Comparison of ENCODE assay signal across 28 mouse cellular contexts in the genomic region with DNA sequence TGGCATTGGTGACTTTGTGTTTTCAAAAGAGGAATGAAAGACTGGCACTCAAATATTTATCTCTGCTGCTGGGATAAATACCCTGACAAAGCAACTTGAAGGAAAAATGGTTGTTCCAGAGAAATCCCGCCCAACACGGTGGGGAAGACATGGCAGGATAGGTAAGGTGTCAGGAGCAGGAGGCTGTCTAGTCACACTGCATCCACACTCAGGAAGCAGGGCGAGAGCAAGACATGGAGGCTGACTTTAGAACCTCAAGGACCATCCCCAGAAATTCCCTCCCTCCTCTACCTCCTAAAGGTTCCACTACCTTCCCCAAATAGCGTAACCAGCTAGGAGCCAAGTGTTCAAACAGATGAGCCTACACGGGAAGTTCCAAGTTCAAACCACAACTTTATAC.
"Had no signal": no experiment of that assay in that cellular context is flagged by ENCODE, and none has a peak within 500 bp of the region (broad histone marks: within the 10 kb centered on the region; RNA-seq: fewer than 3 reads in every experiment).

No protein-coding gene starts in this region.

- DNase-seq: cerebellum, adult 2 months; cerebellum, adult 8-10 months; cerebellum, adult 9-10 months; cerebellum, adult 9-11 months; cerebellum, postnatal 10 days; cerebellum, postnatal 14 days; cerebellum, postnatal 25 days; cerebellum, postnatal 36 days; embryo, embryonic 11 days; forebrain, postnatal 0 days; gastrocnemius, adult 2 months; gastrocnemius, postnatal 10 days; gastrocnemius, postnatal 14 days; gastrocnemius, postnatal 25 days; gastrocnemius, postnatal 36 days; heart, adult 18-20 months; heart, adult 2 months had no signal

- H3K27ac ChIP-seq: embryonic facial prominence, embryonic 10.5 days; embryonic facial prominence, embryonic 12.5 days; embryonic facial prominence, embryonic 13.5 days; embryonic facial prominence, embryonic 15.5 days; forebrain, embryonic 10.5 days; forebrain, embryonic 12.5 days; forebrain, embryonic 13.5 days; forebrain, embryonic 15.5 days; gastrocnemius, adult 2 months; heart, adult 2 months had no signal

- H3K4me3 ChIP-seq: embryonic facial prominence, embryonic 10.5 days; embryonic facial prominence, embryonic 12.5 days; embryonic facial prominence, embryonic 13.5 days; embryonic facial prominence, embryonic 15.5 days; erythroblast, embryonic 14.5 days; forebrain, embryonic 10.5 days; forebrain, embryonic 12.5 days; forebrain, embryonic 13.5 days; forebrain, embryonic 15.5 days; gastrocnemius, adult 2 months; heart, adult 2 months had no signal

- H3K4me1 ChIP-seq: embryonic facial prominence, embryonic 10.5 days; embryonic facial prominence, embryonic 12.5 days; embryonic facial prominence, embryonic 13.5 days; embryonic facial prominence, embryonic 15.5 days; forebrain, embryonic 10.5 days; forebrain, embryonic 12.5 days; forebrain, embryonic 13.5 days; forebrain, embryonic 15.5 days had no signal

- H3K27me3 ChIP-seq: embryonic facial prominence, embryonic 12.5 days; embryonic facial prominence, embryonic 13.5 days; embryonic facial prominence, embryonic 15.5 days; forebrain, embryonic 12.5 days; forebrain, embryonic 13.5 days; forebrain, embryonic 15.5 days had no signal

- H3K36me3 ChIP-seq: embryonic facial prominence, embryonic 10.5 days; embryonic facial prominence, embryonic 12.5 days; embryonic facial prominence, embryonic 13.5 days; embryonic facial prominence, embryonic 15.5 days; forebrain, embryonic 10.5 days; forebrain, embryonic 12.5 days; forebrain, embryonic 15.5 days had no signal

- H3K9me3 ChIP-seq: embryonic facial prominence, embryonic 10.5 days; embryonic facial prominence, embryonic 12.5 days; embryonic facial prominence, embryonic 13.5 days; embryonic facial prominence, embryonic 15.5 days; forebrain, embryonic 10.5 days; forebrain, embryonic 12.5 days; forebrain, embryonic 13.5 days; forebrain, embryonic 15.5 days had no signal

- H3K9ac ChIP-seq: embryonic facial prominence, embryonic 12.5 days; embryonic facial prominence, embryonic 13.5 days; embryonic facial prominence, embryonic 15.5 days; forebrain, embryonic 12.5 days; forebrain, embryonic 13.5 days; forebrain, embryonic 15.5 days; forebrain, postnatal 0 days had no signal

- ATAC-seq: forebrain, embryonic 13.5 days; forebrain, embryonic 14.5 days; forebrain, embryonic 15.5 days; forebrain, embryonic 16.5 days; forebrain, postnatal 0 days had no signal

- H3K4me2 ChIP-seq: embryonic facial prominence, embryonic 12.5 days; embryonic facial prominence, embryonic 13.5 days; embryonic facial prominence, embryonic 15.5 days; forebrain, embryonic 12.5 days; forebrain, embryonic 13.5 days; forebrain, embryonic 15.5 days had no signal
